Mouse (Mus musculus): ENCODE measurements around the gene Pigk.

DNA sequence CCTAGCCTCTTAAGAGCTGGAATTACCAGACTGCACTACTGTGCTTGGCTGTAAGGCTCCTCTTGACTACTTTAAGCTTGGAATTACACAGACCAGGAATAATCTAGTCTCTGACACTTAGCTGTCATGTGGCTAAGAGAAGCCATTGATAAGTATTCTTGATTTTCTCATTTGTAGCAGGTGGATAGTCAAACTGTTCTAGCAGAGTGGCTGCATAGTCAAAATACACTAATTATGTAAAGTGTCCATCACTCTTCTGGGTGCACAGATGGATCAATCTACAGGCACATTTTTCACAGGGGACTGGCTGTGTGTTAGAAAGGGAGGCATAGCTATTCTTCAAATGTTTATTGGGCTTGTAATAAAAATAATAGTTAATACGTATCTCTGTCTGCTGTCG, 276.9 kb downstream of the Pigk start:
- TF ChIP-seq CTCF (IDR thresholded peaks at IDR 0.05; ENCODE audit: borderline replicate concordance, insufficient read depth, low read depth, low read length) (no peak), POLR2A (IDR thresholded peaks at IDR 0.05; ENCODE audit: borderline replicate concordance, insufficient read depth, low read length) (no peak)

Data from cerebellum, adult 2 months (tissue).